Mouse (Mus musculus): ENCODE data around the gene Stx8. TPM values are rescaled to one million over a fixed set of nuclear protein-coding genes. Genes with fewer than 3 reads are reported as not detected.

Gene Stx8
- polyA plus RNA-seq, 1 experiment from 2014 or later: 47.2 TPM

DNA sequence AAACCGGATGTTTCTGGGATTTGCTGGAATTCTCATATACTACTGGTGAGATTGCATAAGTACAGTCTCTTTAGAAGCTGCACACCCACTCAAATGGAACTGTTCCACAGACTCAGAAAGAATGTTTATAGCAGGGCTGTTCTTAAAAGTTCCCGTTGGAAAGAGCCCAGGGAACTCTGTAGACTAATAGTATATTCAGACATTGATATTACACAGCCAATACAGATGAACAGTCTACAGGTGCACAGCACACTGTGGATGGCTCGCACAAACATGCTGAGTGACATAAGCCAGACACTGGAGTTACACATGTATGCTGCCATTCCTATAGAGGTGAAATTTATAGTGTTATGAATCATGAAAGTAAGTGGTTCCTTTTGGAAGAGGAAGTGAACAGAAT is 32.9 kb downstream of the Stx8 start:
- Histone ChIP-seq H3K36me3 (replicated peaks) (no peaks in the 10 kb centered on the region), H3K27ac (no peak overlapping the region), H3K9me3 (no peaks in the 10 kb centered on the region), H3K27me3 (ENCODE audit: poor library complexity, severe bottlenecking) (no peaks in the 10 kb centered on the region), H3K4me1 (peaks cover 5% of the 10 kb centered on the region), H3K4me3 (no peak overlapping the region)
- DNase-seq (ENCODE audit: extremely low spot score, low spot score): no peak
- WGBS: 93% methylated on average over 3 of the region's 3 CpGs

DNA sequence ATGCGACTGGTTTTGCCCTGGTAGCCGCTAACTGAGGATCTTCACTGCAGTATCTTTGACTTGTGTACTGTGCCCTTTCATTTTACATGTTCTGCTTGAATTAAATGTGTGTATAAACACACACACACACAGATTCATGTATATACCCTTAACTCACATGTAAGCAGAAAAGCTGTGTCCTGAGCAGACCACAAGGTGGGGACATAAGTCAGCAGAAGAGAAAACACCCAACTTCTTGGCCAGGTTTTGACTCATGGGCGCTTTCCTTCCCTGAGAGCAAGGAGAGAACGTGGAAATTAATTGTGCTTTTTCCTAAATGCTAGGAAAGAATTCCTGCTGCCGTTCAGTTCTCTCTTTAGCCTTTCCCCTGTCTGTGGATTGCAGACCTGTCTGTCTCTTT is 33.6 kb downstream of the Stx8 start:
- Histone ChIP-seq H3K4me3 (no peak overlapping the region), H3K9me3 (no peaks in the 10 kb centered on the region), H3K36me3 (replicated peaks) (no peaks in the 10 kb centered on the region), H3K27me3 (ENCODE audit: poor library complexity, severe bottlenecking) (no peaks in the 10 kb centered on the region), H3K27ac (no peak overlapping the region), H3K4me1 (peaks cover 5% of the 10 kb centered on the region)
- no peak for DNase-seq (ENCODE audit: extremely low spot score, low spot score)
- 83% methylated on average over 5 of the region's 5 CpGs for WGBS

DNA sequence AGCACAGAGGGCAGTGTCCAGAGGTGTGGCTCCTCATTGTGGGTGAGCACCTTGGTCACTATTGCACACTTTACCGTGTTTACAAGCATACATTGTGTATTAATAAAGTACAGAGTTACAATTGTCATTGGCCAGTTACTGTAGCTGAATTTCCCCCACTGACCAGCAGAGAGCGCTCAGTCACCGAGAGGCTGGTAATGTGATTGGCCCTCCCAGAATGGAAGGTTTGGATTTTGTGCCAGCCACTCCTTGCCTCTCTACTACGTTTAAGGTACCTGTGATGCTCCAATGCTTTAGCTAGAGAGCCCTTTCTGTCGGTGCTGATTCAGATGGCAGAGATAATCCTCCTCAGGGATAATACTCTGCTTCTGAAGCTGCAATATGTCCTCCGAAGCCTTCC is 38.2 kb downstream of the Stx8 start:
- H3K4me3 ChIP-seq: no peak overlapping the region
- WGBS: 21% methylated on average over 6 of the region's 6 CpGs

DNA sequence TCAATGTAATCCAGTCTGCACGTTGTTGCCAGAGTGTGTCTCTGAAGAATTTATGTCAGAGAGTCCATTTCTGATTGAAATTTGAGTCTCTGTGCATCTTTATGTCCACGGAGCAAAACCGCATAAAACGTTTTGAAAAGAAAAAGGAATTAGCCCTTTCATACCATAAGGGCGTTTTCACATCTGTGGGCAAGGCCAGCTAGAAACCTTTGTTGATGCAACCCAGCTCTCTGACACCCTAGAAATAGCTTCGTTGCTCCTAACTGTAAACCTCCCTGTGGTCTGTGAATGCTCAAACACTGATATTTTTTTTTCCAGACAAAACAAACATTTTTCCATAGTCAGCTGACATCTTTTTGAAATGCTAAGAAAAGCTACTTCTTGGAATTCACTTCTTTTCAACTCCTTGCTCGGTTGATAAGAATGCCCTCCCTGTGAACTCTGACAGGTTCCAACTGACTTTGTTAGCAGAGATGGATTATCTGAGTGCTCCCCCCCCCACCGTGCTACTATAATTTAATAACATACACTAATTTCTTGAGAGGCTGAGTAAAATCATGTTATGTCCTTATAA is 40.3 kb downstream of the Stx8 start:
- Histone ChIP-seq H3K9me3 (no peaks in the 10 kb centered on the region), H3K27me3 (ENCODE audit: poor library complexity, severe bottlenecking) (no peaks in the 10 kb centered on the region), H3K4me3 (no peak overlapping the region), H3K4me1 (peaks cover 31% of the 10 kb centered on the region), H3K27ac (no peak overlapping the region), H3K36me3 (replicated peaks) (no peaks in the 10 kb centered on the region)
- 57% methylated on average over 8 of the region's 8 CpGs for WGBS
- DNase-seq (ENCODE audit: extremely low spot score, low spot score): no peak

More for the DNA sequence above, 38.2 kb downstream of the Stx8 start:
- H3K36me3 ChIP-seq (replicated peaks): no peaks in the 10 kb centered on the region
- H3K27ac ChIP-seq: no peak overlapping the region
- no peaks in the 10 kb centered on the region for H3K27me3 ChIP-seq (ENCODE audit: poor library complexity, severe bottlenecking)
- DNase-seq (ENCODE audit: extremely low spot score, low spot score): peak; percentile 65
- no peaks in the 10 kb centered on the region for H3K9me3 ChIP-seq
- H3K4me1 ChIP-seq: peaks cover 31% of the 10 kb centered on the region

DNA sequence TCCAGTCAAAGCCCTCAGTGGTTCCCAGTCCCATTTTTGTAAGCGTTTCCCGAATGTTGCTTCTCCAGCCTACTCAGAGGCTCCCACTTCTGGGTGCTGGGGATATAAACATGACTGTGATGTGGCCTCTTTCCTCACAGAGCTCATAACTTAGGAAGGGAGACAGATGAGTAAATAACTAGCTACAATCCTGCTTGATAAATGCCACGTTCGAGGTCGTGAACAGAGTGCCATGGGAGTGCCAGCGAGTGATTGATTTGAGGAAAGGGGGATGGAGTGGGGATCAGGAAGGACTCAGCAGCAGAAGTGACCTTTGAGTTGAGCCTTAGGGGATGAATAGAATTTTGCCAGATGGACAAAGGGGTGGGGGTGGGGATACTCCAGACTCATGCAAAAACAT is 41.7 kb downstream of the Stx8 start:
- H3K4me3 ChIP-seq: no peak overlapping the region
- peaks cover 31% of the 10 kb centered on the region for H3K4me1 ChIP-seq

DNA sequence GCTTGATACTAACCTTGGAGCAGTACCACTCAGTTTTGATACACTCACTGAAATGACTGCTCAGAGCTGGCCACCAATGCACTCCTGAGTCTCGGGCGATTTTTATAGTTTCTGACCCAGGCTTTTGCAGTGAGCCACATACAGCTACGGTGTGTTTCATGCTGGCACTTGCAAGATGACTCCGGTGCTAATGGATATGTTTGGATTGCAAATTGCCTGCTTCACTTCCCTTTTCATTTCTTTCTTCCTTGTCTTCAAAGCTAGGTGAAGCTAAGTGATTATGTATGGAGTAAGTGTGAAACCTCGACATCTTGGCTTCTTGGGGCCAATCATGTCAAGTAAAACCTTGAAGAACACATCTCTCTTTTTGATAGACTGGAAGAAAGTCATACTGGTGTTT is 43.4 kb downstream of the Stx8 start:
- no peak for DNase-seq (ENCODE audit: extremely low spot score, low spot score)
- Histone ChIP-seq H3K36me3 (replicated peaks) (no peaks in the 10 kb centered on the region), H3K27me3 (ENCODE audit: poor library complexity, severe bottlenecking) (no peaks in the 10 kb centered on the region), H3K4me3 (no peak overlapping the region), H3K4me1 (peaks cover 31% of the 10 kb centered on the region), H3K9me3 (no peaks in the 10 kb centered on the region), H3K27ac (no peak overlapping the region)
- 91% methylated on average over 5 of the region's 5 CpGs for WGBS

More for the DNA sequence above, 41.7 kb downstream of the Stx8 start:
- Histone ChIP-seq H3K36me3 (replicated peaks) (no peaks in the 10 kb centered on the region), H3K27me3 (ENCODE audit: poor library complexity, severe bottlenecking) (no peaks in the 10 kb centered on the region), H3K9me3 (no peaks in the 10 kb centered on the region), H3K27ac (peak overlapping the region; percentile 40; the same call in 1 of the 2 replicates)
- DNase-seq (ENCODE audit: extremely low spot score, low spot score): no peak
- WGBS: 76% methylated on average over 6 of the region's 6 CpGs

DNA sequence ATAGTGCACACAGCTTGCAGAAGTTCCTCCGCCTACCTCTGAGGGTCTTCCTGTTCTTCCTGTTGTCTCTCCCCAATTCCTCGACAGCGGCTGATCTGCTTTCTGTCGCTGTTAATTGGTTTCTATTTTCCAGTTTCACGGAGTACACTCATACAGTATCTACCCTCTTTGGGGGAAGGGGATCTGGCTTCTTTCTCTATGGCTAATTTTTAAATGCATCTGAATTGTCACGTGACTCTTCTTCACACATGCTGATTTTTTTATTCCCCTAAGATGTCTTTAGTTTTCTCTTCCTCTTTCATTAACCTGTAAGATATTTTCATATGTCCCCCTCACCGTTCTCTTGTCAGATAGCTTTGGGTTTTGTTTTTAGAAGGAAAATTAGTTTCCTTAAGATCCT is 46.2 kb downstream of the Stx8 start:
- H3K9me3 ChIP-seq: no peaks in the 10 kb centered on the region
- DNase-seq (ENCODE audit: extremely low spot score, low spot score): no peak
- no peaks in the 10 kb centered on the region for H3K36me3 ChIP-seq (replicated peaks)
- H3K27ac ChIP-seq: no peak overlapping the region
- H3K27me3 ChIP-seq (ENCODE audit: poor library complexity, severe bottlenecking): no peaks in the 10 kb centered on the region
- WGBS: 92% methylated on average over 7 of the region's 7 CpGs
- peaks cover 16% of the 10 kb centered on the region for H3K4me1 ChIP-seq
- no peak overlapping the region for H3K4me3 ChIP-seq

DNA sequence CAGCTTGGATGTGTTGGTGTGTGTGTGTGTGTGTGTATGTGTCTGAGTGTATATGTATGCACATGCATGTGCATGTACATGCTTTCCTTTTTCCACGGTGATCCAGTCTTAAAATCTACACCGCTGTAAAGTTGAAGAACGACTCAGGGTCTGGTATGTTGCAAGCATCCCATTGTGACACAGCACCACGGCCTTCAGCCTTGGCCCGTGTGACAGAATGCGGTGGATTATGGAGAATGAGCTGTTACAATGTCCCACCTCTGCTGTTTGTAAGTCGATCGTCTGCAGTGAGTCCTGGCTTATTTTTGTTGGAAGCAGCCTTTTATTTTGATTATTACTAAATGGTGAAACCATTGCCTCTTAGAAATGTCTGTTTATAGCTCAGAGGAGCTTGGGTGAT is 52.2 kb downstream of the Stx8 start:
- WGBS: 93% methylated on average over 8 of the region's 8 CpGs
- DNase-seq (ENCODE audit: extremely low spot score, low spot score): no peak
- Histone ChIP-seq H3K36me3 (replicated peaks) (no peaks in the 10 kb centered on the region), H3K27me3 (ENCODE audit: poor library complexity, severe bottlenecking) (no peaks in the 10 kb centered on the region), H3K4me3 (no peak overlapping the region), H3K4me1 (peaks cover 4% of the 10 kb centered on the region; the same call in 1 of the 2 replicates), H3K9me3 (no peaks in the 10 kb centered on the region), H3K27ac (no peak overlapping the region)

DNA sequence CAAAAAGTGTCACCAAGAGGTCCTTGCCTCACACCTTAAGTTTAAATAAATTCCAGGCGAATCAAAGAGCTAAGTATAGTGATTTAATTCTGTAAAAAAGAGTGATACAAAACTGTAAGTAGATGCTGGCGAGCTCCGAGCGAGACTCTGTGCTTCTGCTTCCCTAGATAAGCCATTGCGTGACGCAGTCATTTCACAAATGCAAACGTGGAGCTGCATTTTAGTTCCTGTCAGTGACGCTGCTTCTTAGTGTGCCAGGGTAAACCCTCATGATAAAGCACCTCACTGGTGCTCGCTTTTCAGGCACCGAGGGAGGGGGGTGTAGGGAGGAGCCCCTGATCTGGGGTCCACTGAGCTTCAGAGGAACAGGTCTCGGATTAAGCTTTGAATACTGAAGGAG is 53.2 kb downstream of the Stx8 start:
- H3K4me3 ChIP-seq: no peak overlapping the region
- no peaks in the 10 kb centered on the region for H3K36me3 ChIP-seq (replicated peaks)
- WGBS: 82% methylated on average over 11 of the region's 11 CpGs
- H3K4me1 ChIP-seq: peaks cover 4% of the 10 kb centered on the region; the same call in 1 of the 2 replicates
- H3K9me3 ChIP-seq: no peaks in the 10 kb centered on the region
- no peaks in the 10 kb centered on the region for H3K27me3 ChIP-seq (ENCODE audit: poor library complexity, severe bottlenecking)
- no peak for DNase-seq (ENCODE audit: extremely low spot score, low spot score)
- H3K27ac ChIP-seq: no peak overlapping the region

DNA sequence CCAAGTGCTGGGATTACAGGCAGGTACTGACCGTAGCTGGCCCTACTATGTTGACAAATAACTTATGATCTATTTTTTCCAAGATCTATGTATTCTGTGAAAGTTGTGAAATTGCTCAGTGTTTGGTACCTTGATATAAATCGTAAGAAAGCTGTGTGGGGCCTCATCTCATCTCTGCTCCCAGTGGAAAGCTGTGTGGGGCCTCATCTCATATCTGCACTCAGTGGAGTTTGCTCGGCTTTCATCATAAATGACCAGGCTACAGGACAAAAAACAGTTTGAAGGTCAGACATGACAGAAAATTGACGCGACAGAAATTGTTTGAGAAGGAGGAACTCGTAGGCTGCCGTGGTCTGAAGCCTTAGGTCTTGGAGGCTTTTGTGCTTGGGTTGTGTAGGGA is 56.0 kb downstream of the Stx8 start:
- Histone ChIP-seq H3K27me3 (ENCODE audit: poor library complexity, severe bottlenecking) (no peaks in the 10 kb centered on the region), H3K36me3 (replicated peaks) (no peaks in the 10 kb centered on the region), H3K4me3 (no peak overlapping the region), H3K4me1 (no peaks in the 10 kb centered on the region), H3K27ac (no peak overlapping the region), H3K9me3 (no peaks in the 10 kb centered on the region)
- 94% methylated on average over 7 of the region's 7 CpGs for WGBS
- no peak for DNase-seq (ENCODE audit: extremely low spot score, low spot score)

DNA sequence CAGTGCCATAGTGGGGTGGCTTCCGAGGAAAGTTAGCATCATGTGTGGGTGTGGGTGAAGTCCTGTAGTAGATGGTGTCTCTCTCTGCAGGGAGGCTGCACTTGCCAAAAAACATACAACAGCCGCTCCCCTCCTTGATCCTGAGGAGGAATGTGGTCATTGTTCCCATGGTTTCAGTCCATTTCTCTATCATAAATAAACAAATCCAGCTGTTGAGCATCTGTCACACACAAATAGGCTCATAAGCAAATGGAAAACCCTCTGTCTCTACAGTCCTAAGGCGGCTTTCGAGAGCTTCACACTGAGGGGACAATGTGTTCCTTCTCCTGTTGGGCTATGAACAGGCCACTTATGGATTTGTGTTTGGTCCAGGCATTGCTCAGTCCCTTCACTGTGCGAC is 56.9 kb downstream of the Stx8 start:
- 92% methylated on average over 5 of the region's 5 CpGs for WGBS
- no peaks in the 10 kb centered on the region for H3K9me3 ChIP-seq
- no peak for DNase-seq (ENCODE audit: extremely low spot score, low spot score)
- no peaks in the 10 kb centered on the region for H3K27me3 ChIP-seq (ENCODE audit: poor library complexity, severe bottlenecking)
- H3K4me1 ChIP-seq: no peaks in the 10 kb centered on the region
- H3K27ac ChIP-seq: no peak overlapping the region
- no peak overlapping the region for H3K4me3 ChIP-seq
- H3K36me3 ChIP-seq (replicated peaks): no peaks in the 10 kb centered on the region

DNA sequence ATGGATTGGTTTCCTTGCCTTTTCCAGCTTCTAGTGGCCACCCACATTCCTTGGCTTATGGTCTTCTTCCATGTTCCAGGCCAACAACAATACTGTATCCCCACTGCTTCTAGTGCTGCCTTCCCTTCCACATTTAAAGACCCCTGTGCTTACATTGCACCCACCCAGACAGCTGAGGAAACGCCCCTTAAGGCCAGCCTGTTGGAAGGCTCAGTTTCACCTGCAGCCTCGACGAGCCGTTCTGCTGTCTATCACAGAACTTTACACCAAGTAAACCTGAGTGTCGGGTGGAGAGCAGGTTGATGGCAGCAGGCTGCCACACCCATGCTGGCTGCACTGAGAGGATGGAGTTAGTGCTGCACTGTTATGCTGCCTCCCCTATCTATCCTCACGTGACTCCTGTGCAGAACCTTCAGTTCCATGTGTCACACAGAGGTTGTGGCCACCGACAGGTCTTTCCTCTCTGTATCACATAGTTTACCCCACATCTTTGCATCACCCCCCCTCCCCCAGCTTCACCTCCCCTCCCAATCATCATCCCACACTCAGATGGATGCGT is 57.9 kb downstream of the Stx8 start:
- no peak for DNase-seq (ENCODE audit: extremely low spot score, low spot score)
- no peaks in the 10 kb centered on the region for H3K36me3 ChIP-seq (replicated peaks)
- H3K4me3 ChIP-seq: no peak overlapping the region
- no peaks in the 10 kb centered on the region for H3K9me3 ChIP-seq
- H3K27me3 ChIP-seq (ENCODE audit: poor library complexity, severe bottlenecking): no peaks in the 10 kb centered on the region
- H3K27ac ChIP-seq: no peak overlapping the region
- WGBS: 88% methylated on average over 8 of the region's 8 CpGs
- peaks cover 5% of the 10 kb centered on the region for H3K4me1 ChIP-seq

DNA sequence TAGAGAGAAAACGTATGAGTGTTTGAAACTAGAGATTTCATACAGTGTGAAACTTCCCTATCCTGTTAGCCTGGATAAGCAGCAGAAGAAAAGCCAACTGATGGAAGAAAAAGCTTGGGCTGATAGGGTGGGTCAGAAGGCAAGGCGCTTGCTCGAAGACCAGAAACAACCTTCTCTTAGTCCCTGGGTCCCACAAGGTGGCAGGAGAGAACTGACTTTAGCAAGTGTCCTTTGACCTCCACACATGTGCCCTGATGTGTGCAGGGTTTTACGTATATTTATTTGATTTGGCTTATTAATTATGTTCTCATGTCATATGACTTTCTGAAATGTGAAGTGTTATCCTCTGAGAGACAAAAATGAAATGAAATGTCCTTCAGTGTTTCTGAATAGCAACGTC is 60.6 kb downstream of the Stx8 start:
- H3K36me3 ChIP-seq (replicated peaks): no peaks in the 10 kb centered on the region
- H3K27me3 ChIP-seq (ENCODE audit: poor library complexity, severe bottlenecking): no peaks in the 10 kb centered on the region
- 84% methylated on average over 5 of the region's 5 CpGs for WGBS
- H3K4me3 ChIP-seq: no peak overlapping the region
- peaks cover 24% of the 10 kb centered on the region for H3K4me1 ChIP-seq
- H3K27ac ChIP-seq: no peak overlapping the region
- H3K9me3 ChIP-seq: no peaks in the 10 kb centered on the region
- DNase-seq (ENCODE audit: extremely low spot score, low spot score): no peak

DNA sequence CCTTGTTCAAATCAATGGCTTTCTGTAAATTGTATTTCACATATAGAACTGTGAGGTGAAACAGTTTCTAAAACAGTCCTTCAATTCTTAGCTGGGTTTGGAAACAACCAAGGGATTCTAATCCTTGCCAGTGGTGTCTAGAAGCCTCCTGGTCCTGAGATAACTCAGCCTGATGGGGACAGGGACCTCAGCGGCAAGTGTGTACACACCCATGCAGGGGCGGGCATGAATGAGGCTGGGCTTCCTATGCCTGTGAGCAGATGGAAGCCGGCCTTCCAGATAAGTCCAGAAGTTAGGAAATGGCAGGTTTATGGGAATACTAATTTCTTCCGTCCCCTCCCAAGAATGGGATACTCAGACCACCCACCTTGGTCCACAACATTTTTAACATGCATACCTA is 63.1 kb downstream of the Stx8 start:
- no peak for DNase-seq (ENCODE audit: extremely low spot score, low spot score)
- H3K9me3 ChIP-seq: no peaks in the 10 kb centered on the region
- 76% methylated on average over 4 of the region's 4 CpGs for WGBS
- H3K4me1 ChIP-seq: peaks cover 24% of the 10 kb centered on the region
- no peaks in the 10 kb centered on the region for H3K27me3 ChIP-seq (ENCODE audit: poor library complexity, severe bottlenecking)
- H3K36me3 ChIP-seq (replicated peaks): no peaks in the 10 kb centered on the region
- H3K27ac ChIP-seq: no peak overlapping the region
- H3K4me3 ChIP-seq: no peak overlapping the region
